Mouse (Mus musculus) adrenal gland, adult 18-20 months (tissue): ENCODE results near the gene Ifitm2. TPM values are rescaled to one million over a fixed set of nuclear protein-coding genes. Genes with fewer than 3 reads are reported as not detected.
"Not testable (repeated sequence)": the region's sequence is repeated elsewhere in the genome, so short reads cannot be mapped to it uniquely, and the experiment has no call there.

ENCODE experiments used
- DNase-seq, 2 experiments: peaks; one replicate each; pipeline ENCODE4 v3.0.0; 2021 to 2022; ENCODE audit warnings: low spot score in 2 of 2
- long read RNA-seq, 2 experiments: library from polyadenylated mRNA; stranded (forward); transcript quantifications; one replicate each; pipeline ENCODE4 v2.0.0; 2021
- total RNA-seq, 2 experiments: library from RNA; stranded (reverse); gene quantifications; 1 replicate in 1 of 2; 2 replicates in 1 of 2; pipeline ENCODE4 v1.2.3; 2021

Gene Ifitm2
- 100 to 1,000 TPM; 433 to 585 TPM for total RNA-seq
- long read RNA-seq, experiment 1, transcript Ifitm2-201 (2 exons, 655 nt): major isoform, 117 of 118 reads
- long read RNA-seq, experiment 1, partial matches to known transcripts: 0 of 118 reads
- long read RNA-seq, experiment 1, other reads (novel, unspliced or antisense): 1 of 118 reads
- long read RNA-seq, experiment 2, transcript Ifitm2-201 (2 exons, 655 nt): major isoform, 325 of 333 reads
- long read RNA-seq, experiment 2, partial matches to known transcripts: 7 of 333 reads
- long read RNA-seq, experiment 2, other reads (novel, unspliced or antisense): 1 of 333 reads

DNA sequence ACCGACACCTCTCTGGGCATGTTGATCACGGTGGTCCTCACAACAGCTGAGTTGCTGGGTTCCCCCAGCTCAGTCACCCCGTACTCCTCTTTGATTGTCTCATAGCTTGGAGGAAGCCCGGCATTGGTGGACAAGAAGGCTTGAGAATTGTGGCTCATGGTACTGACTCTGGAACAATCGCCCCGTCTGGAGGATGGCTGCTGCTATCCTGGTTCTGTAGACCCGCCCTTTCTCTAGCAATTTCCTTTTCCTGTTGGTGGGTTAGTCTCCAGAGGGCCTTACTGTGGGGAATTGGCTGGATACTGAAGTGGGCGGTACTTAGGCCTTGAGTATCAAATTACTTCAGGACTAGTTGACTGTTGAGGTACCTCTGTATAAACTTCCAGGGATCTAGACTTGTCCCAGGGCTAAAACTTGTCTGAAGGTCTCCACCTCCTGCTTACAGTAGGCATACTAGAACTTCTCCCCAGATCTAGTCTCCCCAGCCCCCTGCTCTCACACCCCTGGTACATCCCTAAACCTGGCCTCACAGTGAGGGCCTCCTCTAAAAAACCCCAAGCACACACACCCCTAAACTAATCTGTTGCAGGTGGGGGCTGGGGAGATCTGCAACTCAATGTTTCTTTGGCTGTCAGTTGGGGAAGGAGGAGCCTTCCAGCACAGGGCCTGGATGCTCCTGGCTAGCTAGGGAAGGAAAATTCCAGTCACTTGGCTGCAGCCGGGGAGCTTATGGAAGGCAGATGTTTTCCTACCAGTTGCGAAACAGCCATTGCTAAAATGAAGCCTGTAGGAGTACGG lies at the start of gene Ifitm2, which contains the start of gene Gm45717:
Ifitm2 (minus strand) TSS at position 230 of the 798 bp plus-strand sequence.
Gm45717 (minus strand) TSS at position 180 of the 798 bp plus-strand sequence.
- DNase-seq: peak; percentile 57 to 61

GRCm38 (mm10) chr7:141003248-141004010 lies 47.6 kb upstream of the Ifitm2 start:
- DNase-seq: no peak

DNA sequence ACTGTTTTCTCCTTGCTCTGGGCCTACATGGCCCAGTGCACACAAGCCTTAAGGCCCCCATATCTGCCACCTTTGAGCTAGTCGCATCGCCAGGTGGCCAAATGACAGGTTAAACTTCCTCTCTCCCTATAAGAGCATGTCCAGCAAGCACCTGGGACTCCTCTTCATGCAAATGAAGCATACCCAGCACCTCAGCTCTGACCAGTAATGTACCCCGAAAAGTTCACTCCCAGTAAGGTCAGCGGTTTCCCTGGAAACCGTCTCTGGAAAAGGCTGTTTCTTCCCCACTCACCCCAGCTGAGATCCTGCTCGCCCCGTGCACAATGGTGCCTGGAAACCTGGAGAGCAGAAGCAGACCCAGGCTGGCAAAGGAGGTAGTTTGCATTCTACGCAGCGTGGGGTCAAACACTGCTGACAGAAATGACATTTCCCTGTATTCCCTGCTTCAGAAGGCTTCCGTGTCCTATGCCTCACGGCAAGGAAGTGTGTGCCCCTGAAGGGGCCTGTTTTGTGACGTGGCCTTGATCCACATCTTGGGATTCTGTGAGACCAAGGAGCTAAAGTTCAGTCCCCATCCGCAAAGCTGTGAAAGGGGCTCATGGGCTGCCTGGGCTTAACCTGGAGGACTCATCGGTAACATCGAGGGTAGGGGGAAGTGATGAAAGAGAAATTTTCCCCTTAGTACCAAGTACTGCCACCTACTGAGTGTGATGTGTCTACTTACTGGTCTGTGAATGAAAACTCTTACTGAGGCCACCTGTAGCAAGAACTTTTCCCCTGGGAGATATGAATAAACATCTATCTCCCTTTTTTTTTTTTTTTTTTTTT lies 45.3 kb upstream of the Ifitm2 start:
- no peak for DNase-seq

GRCm38 (mm10) chr7:140998853-140999700 lies 43.3 kb upstream of the Ifitm2 start:
- DNase-seq: no peak

DNA sequence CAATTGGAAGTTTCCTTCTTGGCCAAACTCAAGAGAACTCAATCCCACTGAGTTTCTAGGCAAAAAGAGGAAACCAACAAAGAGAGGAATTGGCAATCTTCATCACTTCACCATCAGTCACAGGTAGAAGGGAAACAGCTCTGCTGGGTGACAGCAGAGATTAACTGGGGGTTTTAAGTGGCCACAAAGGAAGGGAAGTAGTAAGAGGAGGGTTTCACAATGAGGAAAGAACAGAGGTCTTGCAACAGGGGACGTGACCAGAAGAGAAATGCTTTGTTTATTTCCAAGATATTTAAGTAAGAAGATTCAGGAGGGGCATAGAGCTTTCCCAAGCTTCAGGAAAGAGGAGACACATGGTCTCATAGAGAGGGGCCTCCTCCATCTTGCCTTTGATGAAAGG lies 42.0 kb upstream of the Ifitm2 start:
- DNase-seq: no peak

- no peak for DNase-seq
Observed at GRCm38 (mm10) chr7:140991117-140991689, 35.4 kb upstream of the Ifitm2 start.

DNA sequence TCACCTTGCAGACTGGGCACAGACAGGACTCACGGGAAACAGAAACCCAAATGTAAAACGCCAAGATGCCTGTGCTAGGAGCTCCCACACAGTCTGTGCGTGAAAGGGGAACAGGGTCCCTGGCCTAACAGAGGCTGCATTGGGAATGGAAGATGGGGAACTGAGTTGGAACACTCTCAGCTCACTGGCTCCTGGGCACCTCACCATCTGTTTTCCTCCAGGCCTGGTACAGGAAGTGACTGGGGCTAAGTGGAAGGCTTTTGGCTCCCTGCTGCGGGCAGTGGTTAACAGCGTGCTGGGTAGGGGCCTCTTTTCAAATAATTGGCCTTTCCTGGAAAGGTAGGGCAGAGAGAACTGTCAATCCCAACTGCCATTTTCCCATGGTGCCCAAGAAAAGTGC lies 34.8 kb upstream of the Ifitm2 start:
- DNase-seq: no peak

DNA sequence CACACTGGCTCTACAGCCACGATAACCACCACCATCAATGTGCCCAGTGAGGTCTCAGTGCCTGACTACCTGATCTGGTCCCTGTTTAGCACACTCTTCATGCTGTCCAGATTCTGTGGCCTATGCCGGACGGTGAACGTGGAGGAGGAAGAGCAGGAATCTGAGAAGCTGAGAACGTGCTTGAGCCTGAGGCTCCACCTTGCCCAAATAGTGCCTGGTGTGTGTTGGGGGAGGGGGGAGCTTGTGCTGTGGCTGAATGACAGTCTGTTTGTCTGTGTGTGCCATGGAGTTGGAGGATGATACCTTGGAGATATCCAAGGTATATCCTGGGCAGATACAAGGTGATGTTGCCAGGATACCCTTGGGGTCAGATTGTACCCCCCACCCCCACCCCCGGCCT lies 34.4 kb upstream of the Ifitm2 start:
- DNase-seq: no peak

DNA sequence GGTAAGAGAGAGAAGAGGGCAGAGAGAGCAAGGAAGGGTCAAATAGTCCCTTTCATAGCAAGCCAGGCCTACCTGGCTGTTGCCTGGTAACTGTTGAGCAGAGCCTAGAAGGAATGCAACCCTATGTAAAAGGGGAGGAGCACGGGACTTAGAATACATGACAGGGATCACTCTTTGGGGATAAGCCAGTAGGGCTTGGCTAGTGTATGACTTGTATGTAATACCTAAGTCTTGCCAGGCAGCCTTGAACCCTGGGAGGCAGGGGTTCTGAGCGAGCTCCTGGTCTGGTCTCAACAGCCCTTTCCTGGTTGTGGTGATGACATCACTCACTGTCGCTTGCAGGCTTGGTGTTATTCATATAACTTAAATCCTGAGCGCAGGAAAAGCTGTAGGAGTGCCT lies 33.2 kb upstream of the Ifitm2 start:
- DNase-seq: no peak

- DNase-seq: no peak
Observed at GRCm38 (mm10) chr7:140987182-140988138, 31.7 kb upstream of the Ifitm2 start.

- no peak for DNase-seq
Observed at GRCm38 (mm10) chr7:140982971-140983370, 27.2 kb upstream of the Ifitm2 start.

- no peak for DNase-seq
Observed at GRCm38 (mm10) chr7:140981704-140982103, 25.9 kb upstream of the Ifitm2 start.

GRCm38 (mm10) chr7:140976720-140977119 lies 20.9 kb upstream of the Ifitm2 start:
- DNase-seq: not testable (repeated sequence)

- DNase-seq: no peak
Observed at GRCm38 (mm10) chr7:140975465-140975864, 19.7 kb upstream of the Ifitm2 start.

- no peak for DNase-seq
Observed at GRCm38 (mm10) chr7:140974940-140975339, 19.2 kb upstream of the Ifitm2 start.

DNA sequence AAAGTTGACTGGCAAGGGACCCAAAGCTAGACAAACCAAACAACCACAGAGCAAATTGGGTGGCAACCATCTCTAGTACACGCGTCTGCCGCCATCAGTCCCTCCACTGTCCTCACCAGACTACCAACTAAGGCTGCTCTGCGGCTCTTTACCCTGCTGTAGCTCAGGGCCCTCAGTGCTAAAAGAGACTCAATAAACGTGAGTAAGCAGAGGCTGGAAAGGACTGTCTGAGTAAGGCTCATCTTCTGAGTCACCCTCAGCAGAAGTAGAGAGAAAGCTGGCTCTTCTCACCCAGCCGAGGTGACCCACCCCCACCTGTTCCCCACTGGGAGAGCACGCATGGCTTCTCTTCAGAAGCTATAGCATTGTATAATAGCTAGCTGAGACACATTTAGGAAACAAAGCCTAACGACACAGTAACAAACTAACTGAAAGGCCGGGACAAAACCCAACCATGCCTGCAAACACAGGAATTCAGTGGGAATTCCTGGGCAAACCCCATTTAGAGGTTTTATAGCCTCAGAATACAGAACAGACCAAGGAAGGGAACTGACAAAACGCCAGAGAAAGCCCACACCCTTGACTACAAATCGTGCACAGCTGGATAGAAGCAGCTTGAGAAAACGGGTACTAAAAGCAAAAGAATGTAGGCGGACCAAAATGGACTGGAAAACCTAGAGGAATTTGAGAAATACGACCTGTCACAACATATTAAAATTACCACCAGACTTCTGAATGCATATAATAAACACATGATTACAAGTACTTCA lies 17.8 kb upstream of the Ifitm2 start:
- no peak for DNase-seq

GRCm38 (mm10) chr7:140971479-140972171 lies 15.8 kb upstream of the Ifitm2 start:
- no peak for DNase-seq
